Mouse (Mus musculus) ES-E14 (cell line): ENCODE measurements around the gene Khk.

Source experiments
- CHD2 ChIP-seq: IDR thresholded peaks from 2 replicates; pipeline ENCODE4 v1.6.1; 2014; ENCODE audit warnings: mild to moderate bottlenecking, low read depth, low read length, inconsistent platforms
- MAFK ChIP-seq: IDR thresholded peaks from 2 replicates; pipeline ENCODE4 v1.6.1; 2014; ENCODE audit warnings: mild to moderate bottlenecking, low read depth, low read length, inconsistent platforms; ENCODE audit not compliant: insufficient read depth

GRCm38 (mm10) chr5:30878616-30879015 lies 42.6 kb upstream of the Khk start:
- TF ChIP-seq CHD2, result no peak
- TF ChIP-seq MAFK, result no peak
